8 mouse cellular contexts compared by ENCODE assay signal in the genomic region with DNA sequence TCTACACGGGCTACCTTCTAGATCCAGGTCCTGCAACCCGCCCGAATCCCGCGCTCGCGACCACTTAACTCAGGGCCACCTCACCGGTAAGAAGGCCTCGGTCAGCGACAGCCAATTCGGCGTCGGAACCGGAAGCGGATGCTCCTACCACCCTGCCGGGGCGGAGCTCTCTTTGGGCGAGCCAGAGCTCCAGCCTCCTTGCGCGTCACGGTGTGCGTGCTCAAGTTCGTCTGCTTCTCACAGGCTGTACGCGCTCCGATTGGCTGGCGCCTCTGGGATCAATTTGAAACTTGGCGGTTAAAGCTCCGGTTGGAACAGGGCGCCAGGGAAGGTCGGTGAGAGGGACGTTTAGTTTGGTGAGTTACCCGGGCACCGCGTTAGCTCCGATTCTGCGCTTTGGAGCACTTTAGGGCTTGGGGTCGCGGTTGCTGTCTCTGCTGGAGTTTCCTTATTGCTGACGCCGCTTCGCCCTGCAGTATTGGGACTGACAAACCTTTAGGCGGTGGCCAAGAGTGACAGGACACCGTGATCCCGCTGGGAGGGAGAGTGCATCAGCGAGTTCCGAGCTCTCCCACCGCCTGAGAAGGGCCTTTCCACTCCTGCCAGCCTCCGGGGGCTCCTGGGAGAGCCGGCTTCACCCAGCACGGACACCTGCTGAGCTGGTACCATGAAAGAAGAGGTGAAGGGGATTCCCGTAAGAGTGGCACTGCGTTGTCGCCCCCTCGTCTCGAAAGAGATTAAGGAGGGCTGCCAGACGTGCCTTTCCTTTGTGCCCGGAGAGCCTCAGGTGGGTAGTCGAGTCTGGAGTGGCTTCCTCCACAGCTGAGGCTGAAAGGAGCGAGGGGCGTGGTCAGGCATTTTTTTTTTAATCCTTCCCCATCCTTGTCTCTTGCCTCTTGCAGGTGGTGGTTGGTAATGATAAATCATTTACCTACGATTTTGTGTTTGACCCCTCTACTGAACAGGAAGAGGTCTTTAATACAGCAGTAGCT. TPM values are rescaled to one million over a fixed set of nuclear protein-coding genes. Genes with fewer than 3 reads are reported as not detected.
A peak's percentile ranks its signal among the peaks of the same experiment; 100 is the strongest.
DNase-seq lines count a peak whose midpoint lies in the region; ATAC-seq and TF ChIP-seq lines count a peak whose summit lies in the region.

Gene Pdzd11, minus strand, starts transcription at position 767 of the 992 bp plus-strand sequence.

- in situ Hi-C loops in Patski (cut with MboI; ENCODE audit: low pct_unique_long_range_greater_than_20kb) = loop anchor here (10.0 kb wide), 1 partner anchor 109 kb away; no protein-coding TSS in a partner anchor

- peak within 1 kb of the TSS; percentile 76 for H3K9ac ChIP-seq in hindbrain, embryonic 13.5 days

- H3K9me3 ChIP-seq in hindbrain, embryonic 13.5 days = no peaks in the 10 kb centered on the region

- peaks cover 14% of the 10 kb centered on the region for H3K4me1 ChIP-seq in hindbrain, embryonic 13.5 days (replicated peaks)

- POLR2A ChIA-PET in Patski (lab: Charles Lee) = interaction anchor here (0.6 kb wide), 1 partner anchor 1214 kb away, joined by 3 read pairs; no protein-coding TSS in a partner anchor

- peak within 1 kb of the TSS; percentile 71 for H3K4me2 ChIP-seq in hindbrain, embryonic 13.5 days

- TF ChIP-seq CTCF in Patski (IDR thresholded peaks at IDR 0.05) = no peak

- peaks cover 7% of the 10 kb centered on the region for H3K27me3 ChIP-seq in Patski
- H3K27me3 ChIP-seq in hindbrain, embryonic 13.5 days = no peaks in the 10 kb centered on the region

- peak; percentile 89 for ATAC-seq in Patski
- ATAC-seq in hindbrain, embryonic 13.5 days (ENCODE audit: low FRiP score) = peak; percentile 100

- WGBS in hindbrain, embryonic 13.5 days = 22% methylated on average over 62 of the region's 62 CpGs

- DNase-seq in Patski (ENCODE audit: low read depth, low spot score) = peak; percentile 38
- peak; percentile 88 to 89 for DNase-seq in cerebellum, postnatal 14 days
- peak; percentile 81 to 82 for DNase-seq in frontal cortex, postnatal 14 days (ENCODE audit: low spot score in 2 of 2)
- peak; percentile 43 to 64 for DNase-seq in layer of hippocampus, postnatal 25 days (ENCODE audit: extremely low spot score in 1 of 2, low spot score in 1 of 2)
- DNase-seq in lung, postnatal 25 days (ENCODE audit: low spot score) = peak; percentile 93
- peak; percentile 91 for DNase-seq in retina, embryonic 14.5 days (ENCODE audit: low spot score)
- DNase-seq in thymus, postnatal 4 days = peak; percentile 87

- H3K27ac ChIP-seq in hindbrain, embryonic 13.5 days = peak within 1 kb of the TSS; percentile 64; the same call in 1 of the 2 replicates

- peaks cover 4% of the 10 kb centered on the region; the same call in 1 of the 2 replicates for H3K36me3 ChIP-seq in hindbrain, embryonic 13.5 days

- CTCF ChIA-PET in Patski (lab: Charles Lee) = no interaction called here

- peak within 1 kb of the TSS; percentile 49 for H3K4me3 ChIP-seq in hindbrain, embryonic 13.5 days

RNA-seq across cellular contexts. Expression of gene Pdzd11, which starts in this region (rescaled TPM):
- polyA plus RNA-seq in Patski (2021) = 75.2 TPM
- polyA plus RNA-seq in hindbrain, embryonic 13.5 days (2015; fragmentation: Nextera tagmentation; extraction: Ambion mirVana) = 118 and 122 TPM in 2 replicates
- 10 to 100 TPM; 43.1 to 45.7 TPM for total RNA-seq in layer of hippocampus, postnatal 25 days (2021)

Comparison
In these comparisons a context has a peak if more than half of its experiments do, and no peak if none do; other contexts are left out.
1. Peak in every context shown above with its lines: DNase-seq, ATAC-seq, H3K4me3 ChIP-seq and H3K27ac ChIP-seq.
2. DNase-seq: peak in every context shown above with its lines; median percentile 93 in lung, postnatal 25 days; 91 in retina, embryonic 14.5 days; 88 in cerebellum, postnatal 14 days; 87 in thymus, postnatal 4 days; 82 in frontal cortex, postnatal 14 days; 54 in layer of hippocampus, postnatal 25 days; 38 in Patski.